Mouse (Mus musculus): ENCODE data around the gene Tspan3. TPM values are rescaled to one million over a fixed set of nuclear protein-coding genes. Genes with fewer than 3 reads are reported as not detected.
A peak's percentile ranks its signal among the peaks of the same experiment; 100 is the strongest.

Gene Tspan3
- total RNA-seq, 2 experiments from 2014 or later = 329 to 341 TPM

DNA sequence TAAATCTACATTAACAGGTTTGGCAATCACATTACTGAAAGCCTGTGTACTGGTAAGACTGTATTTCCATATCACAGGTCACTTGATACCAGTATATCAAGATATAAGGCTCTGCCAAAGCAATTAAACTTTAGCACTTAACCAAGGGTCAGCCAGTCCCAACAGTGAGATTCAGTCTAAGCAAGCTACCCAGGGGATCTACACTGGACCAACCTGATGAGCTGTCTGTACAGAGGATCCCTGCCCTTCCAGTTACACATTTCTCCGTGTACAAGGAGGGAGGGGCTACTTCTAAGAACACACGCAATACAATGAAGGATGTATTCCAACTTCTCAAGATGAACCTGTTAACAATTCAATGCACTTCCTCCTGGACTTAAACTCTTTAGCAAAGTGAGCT is 7.2 kb downstream of the Tspan3 start:
- no peak for DNase-seq

DNA sequence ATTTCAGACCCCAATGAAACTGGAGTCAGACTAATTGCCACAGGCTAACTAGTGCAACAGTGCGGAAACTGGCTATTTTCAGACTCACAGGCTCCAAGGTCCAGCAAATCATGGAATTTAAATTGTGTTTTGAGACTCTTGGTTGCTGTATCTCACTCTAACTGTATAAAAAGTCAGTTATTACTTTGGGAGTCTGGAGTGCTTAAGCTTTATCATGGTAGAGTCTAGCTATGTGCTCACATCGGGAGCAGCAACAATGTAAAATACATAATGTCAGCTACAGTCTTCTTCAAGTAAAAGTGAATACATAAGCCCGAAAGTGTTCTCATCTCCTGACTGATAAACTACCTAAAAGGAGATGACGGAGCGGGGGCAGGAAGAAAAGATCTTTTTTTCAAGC is 10.7 kb downstream of the Tspan3 start:
- no peak for DNase-seq

DNA sequence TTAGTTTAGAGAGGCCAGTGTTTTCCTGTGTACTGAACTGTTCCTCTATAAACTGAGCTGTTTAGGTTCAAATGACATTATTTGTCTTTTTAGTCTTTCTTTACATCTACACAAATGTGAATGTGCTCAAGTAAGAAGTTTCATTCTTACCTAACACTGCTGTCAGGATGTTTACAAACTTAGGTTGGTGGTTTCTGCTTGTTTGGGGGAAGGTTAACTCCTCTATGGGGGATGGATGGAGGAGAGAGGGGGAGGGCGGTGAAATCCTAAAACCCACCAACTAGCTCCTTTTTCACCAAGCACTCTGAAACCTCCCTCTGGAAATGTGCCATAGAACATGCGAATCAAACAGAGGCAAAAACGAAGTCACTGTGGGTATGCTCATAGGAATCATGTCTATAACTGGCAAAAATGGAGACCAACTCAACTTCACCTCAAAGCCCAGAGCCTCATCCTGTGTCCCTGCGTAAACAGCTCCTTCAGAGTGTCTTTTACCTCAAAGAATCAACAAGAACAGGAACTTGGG is 12.7 kb downstream of the Tspan3 start:
- no peak for DNase-seq

DNA sequence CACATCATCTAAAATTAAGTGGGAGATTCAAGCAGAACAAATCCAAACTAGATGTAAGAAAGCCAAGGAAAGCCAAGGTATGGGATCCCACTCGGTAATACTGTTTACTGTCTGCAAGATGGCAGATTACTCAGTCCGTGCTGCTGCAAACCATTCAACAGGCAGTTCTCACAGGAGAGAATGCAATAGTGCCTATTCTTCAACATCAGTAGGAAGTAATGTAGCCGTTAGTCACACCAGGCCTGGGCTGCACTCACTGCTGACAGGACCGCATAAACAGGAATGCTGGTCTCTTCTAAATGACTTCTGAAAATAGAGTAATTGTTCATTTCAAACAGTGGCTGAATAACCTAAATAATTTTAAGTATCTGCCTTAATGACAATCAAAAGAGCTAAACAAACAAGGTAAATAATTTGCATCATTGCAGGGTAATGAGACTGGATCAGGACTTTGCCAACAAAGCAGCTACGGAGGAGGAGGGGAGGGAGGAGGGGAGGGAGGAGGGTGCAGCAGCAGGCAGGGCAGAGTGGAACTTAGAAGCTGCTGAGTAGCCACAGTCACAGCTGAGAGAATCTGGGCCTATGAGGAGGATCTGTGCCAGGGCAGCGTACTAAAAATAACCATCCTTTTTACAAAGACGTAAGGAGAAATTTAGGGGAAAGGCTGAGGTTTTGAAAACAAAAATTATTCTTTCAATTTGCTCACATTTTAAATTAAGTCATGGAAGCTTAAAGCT is 13.4 kb downstream of the Tspan3 start:
- DNase-seq = no peak

DNA sequence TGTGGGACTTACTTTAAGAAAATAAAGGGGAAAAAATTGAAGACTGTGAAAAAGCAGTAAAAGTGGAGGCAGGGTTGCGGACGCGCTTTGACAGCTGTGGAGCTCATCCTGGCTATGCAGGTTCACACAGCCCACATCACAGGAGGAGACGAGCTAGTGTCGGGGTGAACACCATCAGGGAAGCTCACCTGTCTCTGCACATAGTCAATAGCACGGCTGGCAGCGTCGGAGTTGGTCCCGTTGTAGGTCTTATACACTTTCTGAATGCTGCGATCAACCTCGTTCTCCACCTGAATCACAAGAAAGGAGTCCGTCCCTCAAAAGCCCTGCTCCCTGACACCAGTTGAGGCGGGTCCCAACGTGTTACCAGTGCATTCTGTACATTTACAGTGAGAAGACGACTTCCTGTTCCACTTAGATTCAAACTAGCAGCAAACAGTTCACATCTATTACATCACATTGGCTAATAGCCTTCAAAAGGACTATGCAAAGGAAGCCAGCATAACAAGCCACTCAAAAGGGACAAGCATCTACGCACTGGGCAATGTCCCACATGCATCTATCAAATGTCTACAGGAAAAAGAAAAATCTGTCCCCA is 18.9 kb downstream of the Tspan3 start:
- no peak for DNase-seq

DNA sequence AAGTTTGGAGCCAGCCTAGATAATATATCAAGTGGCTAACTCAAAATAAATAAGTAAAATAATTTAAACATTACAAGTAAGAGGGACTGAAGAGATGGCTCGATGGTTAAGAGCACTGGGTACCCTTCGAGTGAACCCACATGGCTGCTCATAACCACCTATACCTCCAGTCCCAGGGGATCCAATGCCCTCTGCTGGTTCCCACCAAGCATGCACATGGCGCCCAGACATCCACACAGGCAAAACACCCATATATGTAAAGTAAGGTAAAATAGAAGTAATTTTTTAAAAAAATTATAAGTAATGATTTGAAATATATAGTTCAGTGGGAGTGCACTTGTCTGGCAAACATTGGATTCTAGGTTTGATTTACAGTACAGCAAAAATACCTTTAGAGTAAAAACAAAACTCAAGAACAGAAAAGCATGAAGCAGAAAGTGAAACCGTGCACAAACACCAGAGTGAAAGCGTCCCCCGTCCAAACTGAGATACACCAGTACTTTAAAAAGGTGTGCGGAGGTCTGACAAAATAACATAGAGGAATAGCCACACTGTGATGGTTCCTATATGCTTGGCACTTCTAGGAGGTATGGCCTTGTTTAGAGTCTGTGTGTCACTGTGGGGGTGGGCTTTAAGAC is 20.8 kb downstream of the Tspan3 start:
- DNase-seq = no peak

DNA sequence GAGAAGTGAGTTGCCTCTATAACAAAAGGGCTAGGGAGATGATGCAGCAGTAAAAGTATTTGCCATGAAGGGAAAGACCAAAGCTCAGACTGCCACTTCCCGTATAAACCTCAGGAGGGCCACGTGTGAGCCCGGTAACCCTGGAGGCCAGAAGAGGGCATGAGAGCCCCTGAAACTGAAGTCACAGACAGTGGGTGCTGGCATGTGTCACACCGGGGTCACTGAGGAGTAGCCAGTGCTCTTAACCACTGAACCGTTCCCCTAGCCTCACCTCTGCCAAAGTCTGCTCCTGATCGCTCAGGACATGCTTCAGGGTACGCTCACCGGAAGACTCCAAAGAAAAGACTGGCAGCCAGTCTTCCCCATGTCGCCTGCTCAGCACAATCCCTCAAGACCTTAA is 23.5 kb downstream of the Tspan3 start:
- no peak for DNase-seq

DNA sequence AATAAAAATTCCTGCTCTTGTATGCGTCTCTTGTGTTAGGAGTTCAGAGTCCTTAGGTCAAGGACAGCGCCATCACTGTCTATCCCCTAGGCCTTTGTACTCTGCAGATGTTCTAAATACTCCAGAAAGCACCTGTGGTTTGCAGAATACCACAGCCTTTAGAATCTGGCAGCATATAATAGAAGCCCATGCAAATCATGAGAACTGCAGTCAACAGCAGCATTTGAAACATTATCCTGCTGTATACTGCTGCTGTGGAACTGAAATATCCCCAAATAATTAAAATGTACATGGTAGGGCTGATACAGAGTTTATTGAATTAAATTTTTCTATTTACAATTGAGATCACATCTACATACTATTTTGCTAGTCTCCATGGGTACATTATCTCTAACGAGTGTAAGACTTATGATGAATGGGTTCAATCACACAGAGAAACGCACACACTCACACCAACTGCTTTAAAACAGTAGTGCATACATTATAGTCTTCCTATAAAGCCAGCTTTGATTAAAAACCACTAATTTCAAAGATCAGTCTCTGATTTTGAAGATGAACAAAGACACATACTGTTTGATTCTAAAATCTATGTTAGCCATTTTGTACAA is 29.6 kb downstream of the Tspan3 start:
- no peak for DNase-seq

DNA sequence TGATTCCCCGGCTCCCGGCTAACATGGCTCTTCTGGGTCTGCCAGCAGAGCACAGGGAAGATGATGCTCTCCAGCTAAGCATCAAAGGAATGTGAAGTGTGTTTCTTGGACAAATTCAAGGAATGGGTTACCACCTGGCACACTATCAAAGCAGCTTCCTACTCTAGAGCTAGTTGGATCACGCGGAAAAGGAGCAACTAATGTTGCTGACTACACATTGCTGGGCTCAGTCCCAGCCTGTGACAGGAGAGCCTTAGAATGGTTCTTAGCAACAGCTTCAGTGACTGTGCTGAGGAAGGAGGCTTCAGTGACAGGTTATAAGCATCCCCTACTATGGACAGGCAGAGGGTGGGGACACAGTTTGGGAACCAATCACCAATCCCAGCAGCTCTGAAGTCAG is 30.7 kb downstream of the Tspan3 start:
- no peak for DNase-seq

DNA sequence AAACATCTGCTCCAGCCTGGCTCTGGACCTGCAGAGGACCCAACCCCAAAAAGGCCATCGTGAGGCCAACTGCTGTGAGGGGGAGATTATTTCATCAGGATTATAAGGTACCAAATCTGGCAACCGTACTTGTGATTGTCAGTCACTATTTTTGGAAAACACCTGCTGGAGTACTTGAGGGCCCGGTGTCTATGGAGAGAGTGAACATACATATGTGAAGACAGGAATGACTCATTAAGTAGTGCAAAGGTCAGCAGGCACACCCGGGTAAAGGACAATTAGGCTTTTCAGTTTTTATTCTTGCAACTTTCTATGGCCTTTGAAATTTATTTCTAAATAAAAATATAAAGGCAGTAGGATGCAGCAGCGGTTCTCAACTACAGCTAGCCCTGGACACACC is 31.3 kb downstream of the Tspan3 start:
- DNase-seq = no peak

DNA sequence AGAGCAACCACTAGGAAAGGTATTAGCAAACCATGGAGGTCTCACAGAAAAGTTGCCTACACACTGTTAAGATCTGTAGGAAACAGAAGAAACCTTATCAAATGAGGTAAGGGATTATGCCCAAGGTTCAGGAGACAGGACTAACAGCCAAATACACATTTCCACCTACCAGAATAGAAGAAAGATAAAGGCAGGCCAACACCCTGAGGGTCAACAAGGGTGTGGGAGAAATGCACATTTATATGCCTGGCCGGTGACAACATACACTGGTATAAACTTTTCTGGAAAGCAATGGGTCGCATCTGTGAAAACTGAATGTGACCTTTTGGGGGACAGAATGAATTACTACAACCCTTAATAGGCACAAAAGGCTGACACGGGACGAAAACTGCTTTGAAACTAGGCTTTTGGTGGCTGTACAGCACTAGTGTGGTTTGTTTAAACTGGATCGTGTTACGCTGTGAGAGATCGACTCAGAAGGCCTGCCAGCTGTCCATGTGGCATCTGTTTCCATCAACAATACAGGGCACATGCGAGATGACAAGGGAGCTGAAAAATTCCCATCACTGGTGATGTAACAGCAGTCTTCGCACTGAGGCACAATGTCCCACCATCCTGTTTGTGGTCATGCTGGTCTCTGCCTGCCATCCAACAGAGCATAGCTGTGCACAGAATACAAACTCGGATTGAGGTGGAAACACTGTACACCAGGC is 33.3 kb downstream of the Tspan3 start:
- no peak for DNase-seq

DNA sequence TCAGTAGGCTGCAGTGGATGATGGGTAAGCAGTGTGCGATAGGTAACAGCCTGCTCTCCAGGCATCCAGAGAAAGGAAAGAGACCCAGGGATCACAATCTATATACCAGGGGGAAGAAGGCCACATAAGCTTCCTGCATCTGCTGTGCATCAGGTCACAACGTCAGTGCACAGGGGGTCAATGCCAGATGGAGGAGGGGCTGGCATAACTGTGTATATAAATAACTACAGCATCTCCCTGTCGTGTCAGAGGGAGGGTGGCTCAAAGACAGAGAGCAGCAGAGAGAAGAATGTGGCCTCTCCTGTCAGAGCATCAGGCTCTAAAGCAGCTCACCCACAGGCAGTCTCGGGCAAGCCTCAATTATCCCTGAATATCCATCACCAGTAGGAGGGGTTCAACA is 34.7 kb downstream of the Tspan3 start:
- no peak for DNase-seq

DNA sequence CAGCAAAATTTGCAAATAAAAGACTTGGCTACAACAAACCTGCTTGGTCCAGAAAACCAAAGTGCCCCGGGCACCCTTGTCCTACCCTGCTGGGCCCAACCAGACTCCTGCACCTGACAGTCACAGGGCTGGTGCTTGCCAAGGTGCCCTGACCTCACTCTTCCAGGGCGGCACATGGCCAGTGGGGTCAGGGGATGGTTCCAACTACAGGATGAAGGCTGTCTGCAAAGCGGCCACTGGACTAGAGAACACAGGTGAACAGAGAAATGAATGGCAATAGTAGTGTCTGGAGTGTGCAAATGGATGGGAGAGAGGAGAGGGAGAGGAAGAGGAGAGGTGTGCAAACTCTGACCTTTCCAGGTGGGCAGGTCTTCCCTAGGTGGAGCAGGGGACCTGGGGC is 35.3 kb downstream of the Tspan3 start:
- no peak for DNase-seq

DNA sequence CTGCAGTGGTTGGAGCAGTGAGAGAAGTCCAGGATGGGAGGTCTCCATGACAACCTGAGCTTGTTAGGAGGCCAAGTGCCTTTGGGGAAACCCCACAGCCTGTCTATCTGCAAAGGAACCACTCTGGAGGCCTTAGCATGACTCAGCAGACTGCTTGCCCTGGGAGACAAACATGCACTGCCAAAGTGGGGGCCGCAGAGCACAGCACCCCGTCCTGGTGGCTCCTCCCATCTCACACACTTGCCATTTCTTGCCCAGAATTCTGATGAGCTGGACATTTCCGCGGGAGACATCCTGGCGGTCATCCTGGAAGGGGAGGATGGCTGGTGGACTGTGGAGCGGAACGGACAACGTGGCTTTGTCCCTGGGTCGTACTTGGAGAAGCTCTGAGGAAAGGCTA is 36.9 kb downstream of the Tspan3 start:
- no peak for DNase-seq

DNA sequence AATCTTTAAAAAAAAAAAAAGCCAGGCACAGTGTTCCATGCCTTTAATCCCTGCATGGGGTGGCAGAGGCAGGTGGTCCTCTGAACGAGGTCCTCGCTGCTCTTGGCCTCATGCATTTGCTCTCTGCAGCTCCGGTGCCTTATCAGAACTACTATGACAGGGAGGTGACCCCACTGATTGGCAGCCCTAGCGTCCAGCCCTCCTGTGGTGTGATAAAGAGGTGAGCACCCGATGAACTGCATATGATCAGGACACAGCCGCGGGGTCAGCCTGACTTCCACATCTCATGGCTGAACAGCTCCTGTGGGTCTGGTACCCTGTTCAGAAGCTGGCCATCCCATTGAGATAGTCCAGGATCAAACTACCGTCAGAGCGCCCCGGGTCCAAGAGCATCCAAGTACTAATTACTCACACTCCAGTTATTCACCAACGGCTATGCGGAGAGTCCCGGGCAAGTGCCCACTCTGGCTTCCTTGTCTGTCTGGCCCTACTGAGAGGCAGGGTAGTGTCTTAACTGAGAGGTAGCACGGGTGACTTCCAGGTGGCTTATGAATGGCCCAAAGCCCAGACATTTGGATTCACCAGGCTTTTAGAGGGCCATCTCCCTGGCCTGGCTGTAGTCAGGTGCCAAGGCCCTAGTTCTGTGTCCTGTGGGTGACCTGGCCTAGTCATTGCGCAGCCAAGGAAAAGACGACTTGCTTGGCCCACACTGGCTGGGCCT is 38.7 kb downstream of the Tspan3 start:
- DNase-seq = no peak

DNA sequence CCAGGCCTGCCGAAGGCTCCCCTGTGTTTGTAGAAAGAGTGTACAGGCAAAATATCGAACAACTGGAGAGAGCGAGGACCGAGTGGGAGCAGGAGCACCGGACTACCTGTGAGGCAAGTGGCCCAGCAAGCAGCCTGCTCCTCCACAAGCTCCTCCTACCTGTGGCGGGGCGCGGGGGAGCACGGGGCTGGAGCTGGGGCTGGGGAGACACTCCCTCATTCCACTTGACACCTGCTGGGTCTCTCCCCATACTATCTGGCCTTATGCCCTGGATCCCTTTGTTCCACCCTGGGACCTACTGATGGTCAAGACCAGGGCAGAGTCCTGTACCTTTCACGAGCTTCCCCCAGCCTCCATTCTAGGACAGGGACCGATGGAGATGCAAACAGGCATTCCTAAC is 40.7 kb downstream of the Tspan3 start:
- DNase-seq = no peak

DNA sequence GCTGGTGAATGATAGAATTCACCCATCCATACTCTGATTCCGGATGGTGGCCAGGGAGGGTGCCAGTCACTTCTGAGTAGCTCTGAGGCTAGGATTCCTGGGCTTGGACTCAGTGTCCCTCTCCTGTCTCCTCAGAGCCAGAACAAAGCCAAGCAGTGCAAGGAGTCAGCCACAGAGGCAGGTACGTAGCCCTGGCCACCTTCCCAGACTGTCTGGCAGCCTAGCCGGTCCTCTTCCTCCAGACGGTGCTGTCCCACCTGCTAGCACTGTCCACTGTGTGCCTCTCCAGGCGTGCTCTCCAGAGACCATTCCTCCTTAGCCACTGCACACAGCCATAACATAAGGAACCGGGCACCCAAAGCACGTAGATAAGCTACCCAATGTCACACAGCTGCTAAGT is 41.7 kb downstream of the Tspan3 start:
- DNase-seq = no peak

DNA sequence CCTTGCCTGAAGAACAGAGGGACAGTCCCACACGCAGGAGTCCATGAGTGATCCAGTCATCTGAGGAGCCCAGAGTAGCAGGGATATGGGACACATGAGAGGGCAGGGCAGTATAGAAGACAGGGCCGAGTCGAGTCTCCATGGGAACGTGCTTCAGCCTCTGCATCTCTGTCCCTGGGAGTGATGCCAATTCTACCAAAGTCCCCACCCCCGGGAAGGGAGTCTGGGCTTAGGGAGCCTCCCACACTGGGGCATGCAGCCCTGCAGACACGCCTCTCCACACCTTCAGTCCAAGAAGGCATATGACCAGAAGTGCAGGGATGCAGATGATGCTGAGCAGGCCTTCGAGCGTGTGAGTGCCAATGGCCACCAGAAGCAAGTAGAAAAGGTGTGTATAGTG is 42.3 kb downstream of the Tspan3 start:
- no peak for DNase-seq

DNA sequence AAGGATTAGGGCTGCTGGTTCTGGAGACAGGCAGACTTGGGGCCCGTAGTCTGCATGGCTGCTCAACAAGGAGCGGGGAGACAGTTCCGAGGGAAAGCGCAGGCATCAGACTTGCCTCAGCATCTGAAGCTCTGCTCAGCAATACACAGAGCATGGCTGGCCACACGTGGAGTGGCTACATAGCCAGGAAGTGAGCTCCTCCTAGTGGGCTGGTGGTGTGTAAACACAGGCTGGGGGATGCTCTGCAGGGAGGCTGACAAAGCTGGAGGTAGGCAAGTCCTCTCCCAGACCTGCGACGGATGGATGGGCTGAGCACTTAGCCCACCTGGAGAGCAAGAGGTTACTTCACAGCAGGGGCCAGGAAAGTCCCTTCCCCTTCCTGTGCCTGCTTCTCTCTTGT is 44.2 kb downstream of the Tspan3 start:
- peak in 1 of 2 experiments; percentile 56 for DNase-seq

DNA sequence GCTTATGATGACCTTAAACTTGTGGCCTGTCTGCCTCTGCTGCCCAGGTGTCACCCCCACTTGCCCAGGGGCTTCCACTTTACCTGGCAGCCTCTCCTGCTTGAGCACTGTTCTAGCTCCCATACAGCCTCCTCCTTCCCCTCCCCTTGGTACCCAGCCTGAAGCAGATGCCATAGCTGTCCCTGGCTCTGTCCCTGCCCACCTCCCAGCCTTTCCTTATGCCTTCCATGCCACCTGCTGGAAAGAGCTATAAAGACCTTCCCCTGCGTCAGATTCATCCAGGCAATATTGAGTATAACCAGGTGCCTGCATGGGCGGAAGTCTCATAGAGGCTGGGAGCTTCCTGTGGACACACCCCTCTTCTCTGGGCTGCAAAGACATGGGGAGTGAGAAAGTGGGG is 45.6 kb downstream of the Tspan3 start:
- DNase-seq = no peak

DNA sequence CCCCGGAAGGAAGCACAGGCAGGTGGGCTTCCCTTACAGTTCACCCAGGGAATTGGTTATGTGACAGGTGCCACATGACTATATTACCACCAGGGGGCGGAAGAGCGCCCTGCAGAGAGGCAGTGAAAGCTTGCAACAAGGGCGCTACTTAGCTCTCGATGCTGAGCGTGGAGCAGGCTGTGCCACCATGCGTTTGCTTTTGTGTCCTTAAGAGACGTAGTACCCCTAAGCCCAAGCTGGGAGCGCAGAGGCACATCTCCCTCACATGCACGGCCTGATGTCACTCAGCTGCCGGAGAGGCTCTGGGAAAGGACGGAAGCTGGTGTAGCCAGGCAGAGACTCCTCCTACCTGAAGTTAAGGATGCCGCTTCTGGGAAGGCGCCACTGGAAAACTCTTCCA is 46.7 kb downstream of the Tspan3 start:
- peak; percentile 70 to 71 for DNase-seq

DNA sequence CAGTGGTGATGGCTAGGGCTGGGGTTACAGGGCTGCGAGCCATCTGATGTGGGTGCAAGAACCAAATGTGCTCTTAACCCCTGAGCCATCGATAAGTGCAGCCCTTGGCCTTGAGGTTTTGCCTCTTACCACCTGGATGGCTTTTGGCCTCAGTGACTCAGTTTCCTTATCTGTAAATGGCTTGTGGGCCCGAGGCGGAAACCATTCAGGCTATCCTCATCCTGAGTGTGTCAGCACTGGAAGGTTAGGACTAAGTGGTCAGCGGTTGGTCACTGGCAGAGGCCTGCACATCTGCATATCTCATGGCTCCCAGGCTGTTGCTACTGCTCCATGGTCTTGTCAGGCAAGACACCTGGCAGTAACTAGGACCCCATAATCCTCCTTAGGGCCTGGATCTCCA is 47.2 kb downstream of the Tspan3 start:
- DNase-seq = no peak

All from layer of hippocampus, postnatal 36 days (tissue).